Mouse (Mus musculus): Measurements from ENCODE around the gene Gm5089. TPM values are rescaled to one million over a fixed set of nuclear protein-coding genes. Genes with fewer than 3 reads are reported as not detected.

The Gm5089 gene
- total and polyA plus RNA-seq, 3 experiments, result 0.05 TPM; not detected in 2

GRCm38 (mm10) chr14:122489041-122489440 lies 38.1 kb upstream of the Gm5089 start:
- TF ChIP-seq GATA1 (IDR thresholded peaks at IDR 0.05; ENCODE audit: borderline replicate concordance, low read length) (no peak), GATA2 (IDR thresholded peaks at IDR 0.05; ENCODE audit: borderline replicate concordance, low read depth, low read length) (no peak), POLR2AphosphoS5 (IDR thresholded peaks at IDR 0.05; ENCODE audit: insufficient replicate concordance, low read depth, low read length) (no peak), TAL1 (conservative IDR thresholded peaks at IDR 0.05; ENCODE audit: low read depth, low read length) (no peak), CTCF (IDR thresholded peaks at IDR 0.05; ENCODE audit: low read depth, low read length) (no peak)
- Histone ChIP-seq H3K4me3 (ENCODE audit: low read depth, low read length) (no peak overlapping the region), H3K4me1 (ENCODE audit: insufficient read depth, low read depth, low read length) (no peaks in the 10 kb centered on the region), H3K9me3 (replicated peaks) (peaks cover 6% of the 10 kb centered on the region; the same call in 1 of the 2 replicates), H3K36me3 (replicated peaks) (no peaks in the 10 kb centered on the region), H3K27me3 (ENCODE audit: insufficient read depth, low read length) (peaks cover 18% of the 10 kb centered on the region)
- DNase-seq (ENCODE audit: low spot score) (no peak), ATAC-seq (ENCODE audit: extremely low read depth, insufficient number of reproducible peaks, low FRiP score, poor library complexity, severe bottlenecking) (no peak)

GRCm38 (mm10) chr14:122487366-122487765 lies 36.5 kb upstream of the Gm5089 start:
- DNase-seq (ENCODE audit: low spot score) (no peak), ATAC-seq (ENCODE audit: extremely low read depth, insufficient number of reproducible peaks, low FRiP score, poor library complexity, severe bottlenecking) (no peak)
- Histone ChIP-seq H3K9me3 (replicated peaks) (peaks cover 6% of the 10 kb centered on the region; the same call in 1 of the 2 replicates), H3K4me3 (ENCODE audit: low read depth, low read length) (no peak overlapping the region), H3K36me3 (replicated peaks) (no peaks in the 10 kb centered on the region), H3K4me1 (ENCODE audit: insufficient read depth, low read depth, low read length) (no peaks in the 10 kb centered on the region), H3K27me3 (ENCODE audit: insufficient read depth, low read length) (peaks cover 27% of the 10 kb centered on the region)
- TF ChIP-seq CTCF (IDR thresholded peaks at IDR 0.05; ENCODE audit: low read depth, low read length), result no peak
- no peak for TF ChIP-seq GATA2 (IDR thresholded peaks at IDR 0.05; ENCODE audit: borderline replicate concordance, low read depth, low read length)
- TF ChIP-seq GATA1 (IDR thresholded peaks at IDR 0.05; ENCODE audit: borderline replicate concordance, low read length), result no peak
- TF ChIP-seq TAL1 (conservative IDR thresholded peaks at IDR 0.05; ENCODE audit: low read depth, low read length), result no peak
- no peak for TF ChIP-seq POLR2AphosphoS5 (IDR thresholded peaks at IDR 0.05; ENCODE audit: insufficient replicate concordance, low read depth, low read length)

- peaks cover 6% of the 10 kb centered on the region; the same call in 1 of the 2 replicates for H3K9me3 ChIP-seq (replicated peaks)
- no peaks in the 10 kb centered on the region for H3K36me3 ChIP-seq (replicated peaks)
- peaks cover 33% of the 10 kb centered on the region for H3K27me3 ChIP-seq (ENCODE audit: insufficient read depth, low read length)
- TF ChIP-seq GATA2 (IDR thresholded peaks at IDR 0.05; ENCODE audit: borderline replicate concordance, low read depth, low read length) (no peak), GATA1 (IDR thresholded peaks at IDR 0.05; ENCODE audit: borderline replicate concordance, low read length) (no peak), CTCF (IDR thresholded peaks at IDR 0.05; ENCODE audit: low read depth, low read length) (no peak), TAL1 (conservative IDR thresholded peaks at IDR 0.05; ENCODE audit: low read depth, low read length) (no peak), POLR2AphosphoS5 (IDR thresholded peaks at IDR 0.05; ENCODE audit: insufficient replicate concordance, low read depth, low read length) (no peak)
- no peaks in the 10 kb centered on the region for H3K4me1 ChIP-seq (ENCODE audit: insufficient read depth, low read depth, low read length)
- ATAC-seq (ENCODE audit: extremely low read depth, insufficient number of reproducible peaks, low FRiP score, poor library complexity, severe bottlenecking) (no peak), DNase-seq (ENCODE audit: low spot score) (no peak)
- H3K4me3 ChIP-seq (ENCODE audit: low read depth, low read length), result no peak overlapping the region
These were observed 35.7 kb upstream of the Gm5089 start for GRCm38 (mm10) chr14:122486611-122487010.

GRCm38 (mm10) chr14:122485635-122486181 lies 34.8 kb upstream of the Gm5089 start:
- DNase-seq (ENCODE audit: low spot score) (no peak), ATAC-seq (ENCODE audit: extremely low read depth, insufficient number of reproducible peaks, low FRiP score, poor library complexity, severe bottlenecking) (no peak)
- Histone ChIP-seq H3K4me3 (ENCODE audit: low read depth, low read length) (no peak overlapping the region), H3K4me1 (ENCODE audit: insufficient read depth, low read depth, low read length) (no peaks in the 10 kb centered on the region), H3K27me3 (ENCODE audit: insufficient read depth, low read length) (peaks cover 33% of the 10 kb centered on the region), H3K9me3 (replicated peaks) (peaks cover 4% of the 10 kb centered on the region; the same call in 1 of the 2 replicates), H3K36me3 (replicated peaks) (no peaks in the 10 kb centered on the region)
- TF ChIP-seq CTCF (IDR thresholded peaks at IDR 0.05; ENCODE audit: low read depth, low read length) (no peak), GATA1 (IDR thresholded peaks at IDR 0.05; ENCODE audit: borderline replicate concordance, low read length) (no peak), TAL1 (conservative IDR thresholded peaks at IDR 0.05; ENCODE audit: low read depth, low read length) (no peak), POLR2AphosphoS5 (IDR thresholded peaks at IDR 0.05; ENCODE audit: insufficient replicate concordance, low read depth, low read length) (no peak), GATA2 (IDR thresholded peaks at IDR 0.05; ENCODE audit: borderline replicate concordance, low read depth, low read length) (no peak)

GRCm38 (mm10) chr14:122484844-122485551 lies 34.1 kb upstream of the Gm5089 start:
- DNase-seq (ENCODE audit: low spot score), result no peak
- no peak for ATAC-seq (ENCODE audit: extremely low read depth, insufficient number of reproducible peaks, low FRiP score, poor library complexity, severe bottlenecking)
- TF ChIP-seq CTCF (IDR thresholded peaks at IDR 0.05; ENCODE audit: low read depth, low read length) (no peak), TAL1 (conservative IDR thresholded peaks at IDR 0.05; ENCODE audit: low read depth, low read length) (no peak), POLR2AphosphoS5 (IDR thresholded peaks at IDR 0.05; ENCODE audit: insufficient replicate concordance, low read depth, low read length) (no peak), GATA1 (IDR thresholded peaks at IDR 0.05; ENCODE audit: borderline replicate concordance, low read length) (no peak), GATA2 (IDR thresholded peaks at IDR 0.05; ENCODE audit: borderline replicate concordance, low read depth, low read length) (no peak)
- Histone ChIP-seq H3K27me3 (ENCODE audit: insufficient read depth, low read length) (peaks cover 29% of the 10 kb centered on the region), H3K36me3 (replicated peaks) (no peaks in the 10 kb centered on the region), H3K9me3 (replicated peaks) (no peaks in the 10 kb centered on the region), H3K4me1 (ENCODE audit: insufficient read depth, low read depth, low read length) (no peaks in the 10 kb centered on the region), H3K4me3 (ENCODE audit: low read depth, low read length) (no peak overlapping the region)

GRCm38 (mm10) chr14:122484458-122484843 lies 33.5 kb upstream of the Gm5089 start:
- Histone ChIP-seq H3K27me3 (ENCODE audit: insufficient read depth, low read length) (peaks cover 29% of the 10 kb centered on the region), H3K36me3 (replicated peaks) (no peaks in the 10 kb centered on the region), H3K4me1 (ENCODE audit: insufficient read depth, low read depth, low read length) (no peaks in the 10 kb centered on the region), H3K4me3 (ENCODE audit: low read depth, low read length) (no peak overlapping the region), H3K9me3 (replicated peaks) (no peaks in the 10 kb centered on the region)
- TF ChIP-seq GATA1 (IDR thresholded peaks at IDR 0.05; ENCODE audit: borderline replicate concordance, low read length) (no peak), TAL1 (conservative IDR thresholded peaks at IDR 0.05; ENCODE audit: low read depth, low read length) (no peak), POLR2AphosphoS5 (IDR thresholded peaks at IDR 0.05; ENCODE audit: insufficient replicate concordance, low read depth, low read length) (no peak), GATA2 (IDR thresholded peaks at IDR 0.05; ENCODE audit: borderline replicate concordance, low read depth, low read length) (no peak), CTCF (IDR thresholded peaks at IDR 0.05; ENCODE audit: low read depth, low read length) (no peak)
- ATAC-seq (ENCODE audit: extremely low read depth, insufficient number of reproducible peaks, low FRiP score, poor library complexity, severe bottlenecking) (no peak), DNase-seq (ENCODE audit: low spot score) (no peak)

All from G1E (cell line).